Mouse (Mus musculus) erythroblast, embryonic 14.5 days (primary cell): ENCODE results near the gene Ip6k2.

ENCODE experiments used
- GATA1 ChIP-seq: IDR thresholded peaks from 2 replicates; pipeline ENCODE4 v1.6.1; 2012; ENCODE audit warnings: low read length, inconsistent platforms, mixed read lengths
- TAL1 ChIP-seq: IDR thresholded peaks from 3 replicates; pipeline ENCODE4 v1.6.1; 2012; ENCODE audit warnings: low read length, inconsistent platforms, mixed read lengths

DNA sequence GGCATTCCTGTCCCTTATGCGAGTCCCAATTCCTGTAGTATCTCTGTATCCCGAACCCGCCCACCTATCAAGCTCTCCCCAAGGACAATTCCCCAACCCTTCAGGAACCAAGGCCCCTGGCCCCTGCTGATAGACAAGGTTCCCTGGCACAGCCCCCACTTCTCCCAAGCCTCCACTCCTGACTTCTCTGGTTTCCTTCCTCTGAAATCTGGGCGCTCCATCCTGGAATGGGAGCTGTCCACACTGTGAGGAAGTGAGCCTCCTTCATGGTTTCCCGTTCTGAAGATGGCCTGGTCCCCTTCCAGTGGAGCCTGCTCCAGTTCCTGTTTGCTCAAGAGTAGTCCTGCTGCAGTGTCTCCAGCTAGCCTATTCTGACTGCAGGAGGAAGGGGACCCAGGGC lies 25.6 kb downstream of the Ip6k2 start:
- TF ChIP-seq GATA1 (no peak), TAL1 (no peak)
